Mouse (Mus musculus) splenic B cell, adult 2 months (primary cell): Measurements from ENCODE around the gene Tppp2.
A peak's percentile ranks its signal among the peaks of the same experiment; 100 is the strongest.
"Not testable (repeated sequence)": the region's sequence is repeated elsewhere in the genome, so short reads cannot be mapped to it uniquely, and the experiment has no call there.

Experiments
- DNase-seq: peaks from one replicate; pipeline ENCODE4 v3.0.0-alpha.2; 2011; ENCODE audit warnings: low read depth, low spot score
- H3K27me3 ChIP-seq: 2 replicates; pipeline ENCODE4 v1.6.1; 2012; ENCODE audit warnings: mild to moderate bottlenecking, low read length, moderate library complexity, mixed read lengths; ENCODE audit not compliant: control insufficient read depth, poor library complexity, insufficient read depth, severe bottlenecking
- H3K36me3 ChIP-seq: 2 replicates; pipeline ENCODE4 v1.6.1; 2012; ENCODE audit warnings: mild to moderate bottlenecking, low read length, moderate library complexity, mixed read lengths; ENCODE audit not compliant: control insufficient read depth, poor library complexity, insufficient read depth, severe bottlenecking

Tppp2 gene

GRCm38 (mm10) chr14:51921759-51922570 lies 3.7 kb downstream of the Tppp2 start:
- no peaks in the 10 kb centered on the region for H3K27me3 ChIP-seq
- H3K36me3 ChIP-seq = no peaks in the 10 kb centered on the region
- no peak for DNase-seq

- H3K27me3 ChIP-seq = no peaks in the 10 kb centered on the region
- H3K36me3 ChIP-seq = no peaks in the 10 kb centered on the region
- no peak for DNase-seq
Observed at GRCm38 (mm10) chr14:51922571-51922865, 4.3 kb downstream of the Tppp2 start, which contains the start of gene Rnase13. Rnase13 (minus strand) TSS chr14:51922773.

GRCm38 (mm10) chr14:51922910-51923309 lies 4.7 kb downstream of the Tppp2 start:
- Histone ChIP-seq H3K36me3 (no peaks in the 10 kb centered on the region), H3K27me3 (no peaks in the 10 kb centered on the region)
- DNase-seq = no peak

DNA sequence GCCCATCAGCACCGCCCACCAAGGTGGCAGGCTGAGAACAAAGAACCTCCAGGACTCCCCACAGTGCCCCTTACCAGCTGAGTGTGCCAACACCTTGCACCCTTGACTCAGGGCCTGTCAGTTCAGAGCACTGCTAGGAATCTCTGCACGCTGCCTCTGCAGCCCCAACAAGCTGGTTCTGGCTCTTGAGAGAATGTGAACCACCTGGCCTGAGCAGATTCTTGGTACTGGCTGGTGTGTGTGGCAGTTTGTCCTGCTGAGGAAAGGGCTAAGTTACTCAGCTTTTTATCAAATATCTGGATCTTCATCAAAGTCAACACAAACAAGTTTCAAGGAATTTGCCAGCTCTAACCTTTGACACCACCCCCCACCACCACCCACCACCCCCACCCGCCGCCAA lies 5.3 kb downstream of the Tppp2 start:
- no peak for DNase-seq
- no peaks in the 10 kb centered on the region for H3K27me3 ChIP-seq
- no peaks in the 10 kb centered on the region for H3K36me3 ChIP-seq

DNA sequence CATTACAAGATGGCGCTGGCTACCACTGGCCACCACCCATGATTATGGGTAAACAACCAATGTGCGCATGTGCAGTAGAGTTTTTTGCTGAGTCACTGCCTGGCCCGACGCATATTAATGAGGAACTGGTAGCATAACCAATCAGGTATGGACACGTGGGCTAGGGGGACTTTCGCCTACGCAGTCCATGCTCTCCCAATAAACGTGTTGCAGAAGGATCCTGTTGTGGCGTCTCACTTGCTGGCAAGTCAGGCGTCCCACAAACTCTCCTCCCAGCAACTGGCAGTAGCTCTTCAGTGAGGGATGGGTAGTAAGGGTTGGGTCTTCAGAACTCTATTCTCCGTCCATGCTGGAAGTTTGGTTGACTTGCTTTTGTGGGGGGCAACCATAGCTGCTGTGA lies 8.7 kb downstream of the Tppp2 start:
- not testable (repeated sequence) for DNase-seq, H3K27me3 ChIP-seq, H3K36me3 ChIP-seq

- no peaks in the 10 kb centered on the region for H3K36me3 ChIP-seq
- H3K27me3 ChIP-seq = no peaks in the 10 kb centered on the region
- no peak for DNase-seq
Observed at GRCm38 (mm10) chr14:51929309-51929943, 11.2 kb downstream of the Tppp2 start.

GRCm38 (mm10) chr14:51929968-51930367 lies 11.7 kb downstream of the Tppp2 start:
- H3K36me3 ChIP-seq = no peaks in the 10 kb centered on the region
- H3K27me3 ChIP-seq = no peaks in the 10 kb centered on the region
- no peak for DNase-seq

DNA sequence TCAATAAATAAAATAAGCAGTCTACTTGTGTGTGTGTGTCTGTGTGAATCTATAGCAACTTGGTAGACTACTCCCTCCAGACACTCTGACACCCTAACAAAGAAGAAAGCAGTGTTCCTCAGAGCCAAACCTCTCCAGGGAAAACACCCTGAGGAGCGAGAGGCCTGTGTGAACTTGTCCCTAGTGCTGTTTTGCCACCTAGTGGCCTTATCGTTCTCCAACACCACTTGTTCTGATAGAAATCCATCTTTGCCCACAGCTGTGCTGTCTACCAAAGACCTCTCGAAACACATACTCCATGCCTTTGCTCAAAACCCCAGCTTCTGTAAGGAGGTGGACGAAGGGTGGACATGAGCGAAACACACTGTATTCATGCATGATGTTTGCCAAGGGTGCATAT lies 12.6 kb downstream of the Tppp2 start:
- no peaks in the 10 kb centered on the region for H3K36me3 ChIP-seq
- peak; percentile 22 for DNase-seq
- no peaks in the 10 kb centered on the region for H3K27me3 ChIP-seq

GRCm38 (mm10) chr14:51932092-51933020 lies 14.1 kb downstream of the Tppp2 start:
- Histone ChIP-seq H3K27me3 (no peaks in the 10 kb centered on the region), H3K36me3 (no peaks in the 10 kb centered on the region)
- no peak for DNase-seq

DNA sequence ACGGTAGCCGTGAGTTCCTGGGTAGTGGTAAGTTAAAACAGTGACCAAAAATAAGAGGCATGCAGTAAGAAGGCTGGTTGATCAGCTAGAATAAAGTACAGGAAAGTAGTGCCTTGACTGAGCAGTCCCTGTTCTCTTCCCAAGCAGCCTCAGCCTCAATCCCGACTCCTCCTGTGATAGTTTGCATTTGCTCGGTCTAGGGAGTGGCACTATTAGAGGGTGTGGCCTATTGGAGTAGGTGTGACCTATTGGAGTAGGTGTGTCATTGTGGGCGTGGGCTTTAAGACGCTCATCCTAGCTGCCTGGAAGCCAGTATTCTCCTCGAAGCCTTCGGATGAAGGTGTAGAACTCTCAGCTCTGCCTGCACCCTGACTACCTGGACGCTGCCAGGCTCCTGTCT lies 20.8 kb downstream of the Tppp2 start:
- no peak for DNase-seq
- H3K27me3 ChIP-seq = no peaks in the 10 kb centered on the region
- no peaks in the 10 kb centered on the region for H3K36me3 ChIP-seq

GRCm38 (mm10) chr14:51940944-51941560 lies 22.8 kb downstream of the Tppp2 start:
- DNase-seq = no peak
- H3K36me3 ChIP-seq = no peaks in the 10 kb centered on the region
- H3K27me3 ChIP-seq = no peaks in the 10 kb centered on the region

GRCm38 (mm10) chr14:51941577-51941976 lies 23.4 kb downstream of the Tppp2 start:
- Histone ChIP-seq H3K36me3 (no peaks in the 10 kb centered on the region), H3K27me3 (no peaks in the 10 kb centered on the region)
- DNase-seq = no peak

DNA sequence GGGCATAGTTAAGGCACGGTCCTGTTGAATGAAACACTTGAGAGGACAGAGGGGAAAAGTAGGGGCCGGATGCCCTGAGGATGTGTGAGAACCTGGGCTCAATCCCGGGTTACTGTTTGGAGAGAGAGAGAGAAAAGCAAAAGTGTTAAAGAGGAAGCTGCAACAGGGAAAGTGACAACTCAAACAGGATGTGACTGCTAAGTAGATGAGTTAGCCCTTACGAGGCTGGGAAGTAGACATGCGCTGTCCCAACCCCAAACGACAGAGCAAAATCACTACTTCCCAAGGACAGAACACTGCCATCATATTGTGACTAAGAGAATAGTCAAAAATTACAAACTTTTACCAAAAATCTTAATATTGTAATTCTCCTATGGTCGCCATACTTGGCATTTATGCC lies 24.0 kb downstream of the Tppp2 start:
- no peak for DNase-seq
- Histone ChIP-seq H3K27me3 (no peaks in the 10 kb centered on the region), H3K36me3 (no peaks in the 10 kb centered on the region)

DNA sequence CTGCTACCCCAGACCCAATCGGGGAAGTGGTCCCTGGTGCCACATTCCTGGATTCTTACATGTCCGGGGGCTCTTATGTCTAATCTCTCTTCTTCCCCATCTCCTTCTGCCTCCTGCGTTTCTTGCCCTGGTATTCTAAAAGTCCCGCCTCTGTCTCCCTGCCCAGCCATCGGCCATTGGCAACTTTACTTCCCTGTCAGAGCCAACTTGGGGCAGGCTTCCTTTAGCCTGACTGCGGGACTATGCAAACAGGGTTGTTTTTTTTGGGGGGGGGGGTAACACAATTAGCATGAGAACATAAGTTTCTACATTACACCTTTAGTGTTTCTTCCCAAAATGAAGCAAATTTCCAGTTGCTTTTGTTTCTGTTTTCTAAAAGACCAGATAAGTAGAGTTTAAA lies 25.1 kb downstream of the Tppp2 start:
- DNase-seq = no peak
- no peaks in the 10 kb centered on the region for H3K36me3 ChIP-seq
- no peaks in the 10 kb centered on the region for H3K27me3 ChIP-seq
